Mouse (Mus musculus) limb, embryonic 15.5 days (tissue): Measurements from ENCODE around the gene Tnfaip8l2. TPM values are rescaled to one million over a fixed set of nuclear protein-coding genes. Genes with fewer than 3 reads are reported as not detected.

Source experiments
- ATAC-seq: fragments of 200-750 bp; cut with Nextera tagmentation; 2 replicates; pipeline ENCODE4 v1.8.0; 2017; ENCODE audit warnings: low read depth, moderate TSS enrichment; ENCODE audit not compliant: insufficient number of reproducible peaks, low FRiP score, low TSS enrichment
- H3K27ac ChIP-seq: fragments of 300-500 bp; sonication (generic); 2 replicates; pipeline ENCODE4 v1.5.1; 2015; ENCODE audit warnings: moderate library complexity, mild to moderate bottlenecking, inconsistent platforms
- H3K27me3 ChIP-seq: fragments of 300-500 bp; sonication (generic); 2 replicates; pipeline ENCODE4 v1.6.1; 2015; ENCODE audit warnings: inconsistent platforms
- H3K36me3 ChIP-seq: fragments of 300-500 bp; sonication (generic); 2 replicates; pipeline ENCODE4 v1.6.1; 2015; ENCODE audit warnings: inconsistent platforms
- H3K4me1 ChIP-seq: fragments of 300-500 bp; sonication (generic); 2 replicates; pipeline ENCODE4 v1.6.1; 2015; ENCODE audit warnings: inconsistent platforms
- H3K4me2 ChIP-seq: fragments of 300-500 bp; sonication (generic); 2 replicates; pipeline ENCODE4 v1.6.1; 2015; ENCODE audit warnings: mild to moderate bottlenecking, inconsistent platforms
- H3K4me3 ChIP-seq: fragments of 300-500 bp; sonication (generic); 2 replicates; pipeline ENCODE4 v1.5.1; 2015; ENCODE audit warnings: mild to moderate bottlenecking, inconsistent platforms
- H3K9ac ChIP-seq: fragments of 300-500 bp; sonication (generic); 2 replicates; pipeline ENCODE4 v1.6.1; 2015; ENCODE audit warnings: inconsistent platforms
- H3K9me3 ChIP-seq: fragments of 300-500 bp; sonication (generic); 2 replicates; pipeline ENCODE4 v1.6.1; 2016; ENCODE audit warnings: inconsistent platforms
- WGBS: fragments of 180-500 bp; shearing (Covaris S2); methylation state at CpG from one replicate; pipeline ENCODE4 v1.1.7; 2015; 5-methylcytosine and 5-hydroxymethylcytosine counted together
- polyA plus RNA-seq: library from polyadenylated mRNA; unstranded; fragments of >200 nt; fragmentation: Nextera tagmentation; extraction: Ambion mirVana; gene quantifications from 2 replicates; pipeline ENCODE4 v1.2.1, GENCODE M21; 2015

Tnfaip8l2 gene
- polyA plus RNA-seq = 6.1 and 7.1 TPM in 2 replicates

DNA sequence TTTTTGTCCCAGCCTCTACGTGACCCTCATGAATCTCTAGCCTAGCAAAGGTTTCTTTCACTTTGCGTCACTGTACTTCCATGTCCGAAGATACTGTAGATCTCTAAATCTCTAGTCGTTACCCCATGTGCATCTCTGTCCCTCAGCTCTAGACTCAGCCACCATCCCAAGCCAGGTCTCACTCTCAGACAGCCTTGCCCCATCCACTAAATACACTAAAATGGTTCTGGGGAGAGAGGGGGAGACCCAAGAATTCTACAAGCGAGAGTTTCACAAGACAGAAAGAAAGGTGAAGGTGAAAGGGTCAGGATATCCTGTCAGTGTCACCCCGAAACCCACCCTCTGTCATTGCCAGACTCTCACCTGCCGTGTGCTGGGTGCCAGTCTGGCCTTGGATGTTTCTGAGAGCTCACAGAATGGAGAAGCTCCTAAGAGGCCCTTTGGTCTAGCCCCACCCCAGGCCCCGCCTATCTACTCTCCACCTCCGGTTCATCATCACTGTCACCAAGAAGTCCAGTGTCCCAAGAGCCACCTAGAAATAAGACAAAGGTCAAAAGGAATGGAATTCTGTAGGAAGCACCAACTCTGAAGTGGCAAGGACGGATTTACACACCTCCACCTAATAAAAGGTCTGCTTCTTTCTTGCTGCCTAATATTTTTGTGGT, at the start of gene Tnfaip8l2:
Tnfaip8l2 (minus strand) TSS at position 409 of the 665 bp plus-strand sequence.
- Histone ChIP-seq H3K4me1 (no peaks in the 10 kb centered on the region), H3K36me3 (peaks cover 30% of the 10 kb centered on the region), H3K27me3 (no peaks in the 10 kb centered on the region), H3K9ac (no peak within 1 kb of the TSS), H3K9me3 (no peaks in the 10 kb centered on the region), H3K27ac (no peak within 1 kb of the TSS), H3K4me3 (no peak within 1 kb of the TSS), H3K4me2 (no peak within 1 kb of the TSS)
- no peak for ATAC-seq
- WGBS = 84% methylated on average over 10 of the region's 10 CpGs

GRCm38 (mm10) chr3:95186888-95187287, 44.7 kb upstream of the Tnfaip8l2 start:
- ATAC-seq = no peak
- Histone ChIP-seq H3K4me1 (no peaks in the 10 kb centered on the region), H3K9ac (no peak overlapping the region), H3K9me3 (no peaks in the 10 kb centered on the region), H3K36me3 (peaks cover 82% of the 10 kb centered on the region), H3K27me3 (no peaks in the 10 kb centered on the region), H3K4me3 (no peak overlapping the region), H3K4me2 (no peak overlapping the region), H3K27ac (no peak overlapping the region)
- WGBS = 86% methylated on average over 6 of the region's 6 CpGs

- H3K4me2 ChIP-seq = no peak overlapping the region
- H3K9ac ChIP-seq = no peak overlapping the region
- no peaks in the 10 kb centered on the region for H3K4me1 ChIP-seq
- no peak overlapping the region for H3K27ac ChIP-seq
- H3K36me3 ChIP-seq = peaks cover 77% of the 10 kb centered on the region
- no peaks in the 10 kb centered on the region for H3K27me3 ChIP-seq
- no peak for ATAC-seq
- no peaks in the 10 kb centered on the region for H3K9me3 ChIP-seq
- H3K4me3 ChIP-seq = no peak overlapping the region
- 88% methylated on average over 2 of the region's 2 CpGs for WGBS
Measured at GRCm38 (mm10) chr3:95186100-95186499, 43.9 kb upstream of the Tnfaip8l2 start.

- Histone ChIP-seq H3K4me1 (no peaks in the 10 kb centered on the region), H3K9me3 (no peaks in the 10 kb centered on the region), H3K9ac (no peak overlapping the region), H3K27ac (no peak overlapping the region), H3K36me3 (peaks cover 71% of the 10 kb centered on the region), H3K4me2 (no peak overlapping the region), H3K27me3 (no peaks in the 10 kb centered on the region), H3K4me3 (no peak overlapping the region)
- 88% methylated on average over 9 of the region's 9 CpGs for WGBS
- no peak for ATAC-seq
Measured at GRCm38 (mm10) chr3:95184796-95185577, 42.8 kb upstream of the Tnfaip8l2 start.

DNA sequence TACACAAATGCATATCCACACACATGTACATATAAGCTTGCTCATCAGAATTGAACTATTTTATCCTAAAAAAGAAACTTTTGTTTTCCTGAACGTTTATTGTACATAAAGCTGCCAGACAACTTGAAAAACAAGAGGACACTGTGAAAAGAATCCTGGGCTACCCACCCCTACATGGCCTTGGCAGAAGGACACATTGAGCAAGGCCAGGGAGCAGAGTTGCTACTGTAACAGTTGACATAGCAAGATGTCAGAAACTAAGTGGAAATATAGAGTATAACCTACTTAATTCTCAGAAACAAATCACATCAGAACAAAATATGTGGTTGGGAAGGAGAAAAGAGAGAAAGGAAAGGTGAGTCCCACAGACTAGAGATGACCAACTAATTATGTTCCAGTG, 39.7 kb upstream of the Tnfaip8l2 start:
- H3K4me3 ChIP-seq = no peak overlapping the region
- H3K9ac ChIP-seq = no peak overlapping the region
- no peaks in the 10 kb centered on the region for H3K9me3 ChIP-seq
- 72% methylated on average over 1 of the region's 1 CpGs for WGBS
- no peak for ATAC-seq
- H3K4me1 ChIP-seq = no peaks in the 10 kb centered on the region
- no peaks in the 10 kb centered on the region for H3K27me3 ChIP-seq
- H3K36me3 ChIP-seq = peaks cover 41% of the 10 kb centered on the region
- H3K4me2 ChIP-seq = no peak overlapping the region
- H3K27ac ChIP-seq = no peak overlapping the region

DNA sequence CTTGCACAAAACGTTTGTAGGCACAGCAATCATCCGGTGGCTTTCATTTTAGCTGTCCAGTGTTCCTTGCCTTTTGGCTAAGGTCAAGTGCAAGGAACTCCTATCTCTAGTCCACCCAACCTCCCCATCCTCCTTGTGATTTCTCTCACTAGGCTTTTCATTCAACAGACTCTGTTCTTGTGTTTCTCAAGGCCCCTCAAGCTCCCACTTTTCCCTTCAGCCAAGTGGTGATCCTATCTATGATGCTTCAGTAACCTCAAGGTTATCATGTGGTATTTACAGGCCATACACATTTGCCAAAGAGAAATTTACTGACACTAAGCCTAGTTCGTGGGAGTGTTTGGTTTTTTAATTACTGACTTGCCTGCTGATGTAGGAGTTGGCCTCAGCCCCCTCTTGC, 37.7 kb upstream of the Tnfaip8l2 start:
- H3K9ac ChIP-seq = no peak overlapping the region
- H3K9me3 ChIP-seq = no peaks in the 10 kb centered on the region
- WGBS = 65% methylated on average over 3 of the region's 3 CpGs
- no peaks in the 10 kb centered on the region for H3K4me1 ChIP-seq
- H3K27me3 ChIP-seq = no peaks in the 10 kb centered on the region
- no peak overlapping the region for H3K27ac ChIP-seq
- no peak overlapping the region for H3K4me2 ChIP-seq
- peaks cover 22% of the 10 kb centered on the region for H3K36me3 ChIP-seq
- no peak overlapping the region for H3K4me3 ChIP-seq
- ATAC-seq = no peak

DNA sequence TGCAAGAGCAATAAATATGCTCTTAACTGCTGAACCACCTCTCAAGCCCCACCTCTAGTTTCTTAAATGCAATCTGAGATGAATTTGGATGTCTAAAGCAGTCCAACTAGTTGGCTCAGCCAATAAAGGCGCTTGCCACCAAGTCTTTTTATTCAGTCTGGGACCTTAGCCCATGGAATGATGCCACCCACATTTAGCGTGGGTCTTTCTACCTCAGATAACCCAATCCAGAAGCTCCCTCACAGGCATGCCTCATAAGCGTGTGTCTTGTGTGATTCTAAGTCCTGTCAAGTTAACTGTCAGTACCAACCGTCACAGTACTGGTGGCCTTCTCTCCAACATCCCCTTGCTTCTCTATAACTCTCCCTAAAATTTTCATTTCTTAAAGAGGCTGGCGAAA, 36.8 kb upstream of the Tnfaip8l2 start:
- Histone ChIP-seq H3K27ac (no peak overlapping the region), H3K9me3 (no peaks in the 10 kb centered on the region), H3K4me1 (peaks cover 4% of the 10 kb centered on the region), H3K36me3 (peaks cover 12% of the 10 kb centered on the region), H3K9ac (no peak overlapping the region), H3K4me2 (no peak overlapping the region), H3K27me3 (peaks cover 3% of the 10 kb centered on the region; the same call in 1 of the 2 replicates), H3K4me3 (no peak overlapping the region)
- 80% methylated on average over 5 of the region's 5 CpGs for WGBS
- ATAC-seq = no peak

GRCm38 (mm10) chr3:95177583-95177982, 35.4 kb upstream of the Tnfaip8l2 start:
- H3K9me3 ChIP-seq = no peaks in the 10 kb centered on the region
- H3K27me3 ChIP-seq = peaks cover 14% of the 10 kb centered on the region
- no peak overlapping the region for H3K27ac ChIP-seq
- peaks cover 14% of the 10 kb centered on the region for H3K36me3 ChIP-seq
- no peak overlapping the region for H3K9ac ChIP-seq
- no peak overlapping the region for H3K4me3 ChIP-seq
- ATAC-seq = no peak
- peaks cover 17% of the 10 kb centered on the region for H3K4me1 ChIP-seq
- 55% methylated on average over 6 of the region's 6 CpGs for WGBS
- H3K4me2 ChIP-seq = no peak overlapping the region

DNA sequence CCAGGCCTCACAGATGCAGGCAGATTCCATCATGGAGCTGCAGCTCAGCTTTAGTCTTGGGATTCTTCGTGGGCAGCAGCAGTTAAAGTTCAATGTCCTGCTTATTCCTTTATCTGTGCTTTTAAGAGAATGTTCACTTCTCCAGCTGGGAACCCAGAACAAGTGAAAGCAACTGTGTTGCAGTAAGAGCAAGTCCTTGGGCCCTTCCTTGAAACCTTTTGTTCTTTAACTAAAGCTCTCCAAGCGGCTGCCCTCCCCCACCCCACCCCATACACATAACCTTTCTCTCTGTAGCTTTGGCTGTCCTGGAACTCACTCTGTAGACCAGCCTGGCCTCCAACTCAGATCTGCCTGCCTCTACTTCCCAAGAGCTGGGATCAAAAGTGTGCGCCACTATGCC, 34.3 kb upstream of the Tnfaip8l2 start:
- ATAC-seq = no peak

GRCm38 (mm10) chr3:95174011-95174592, 31.9 kb upstream of the Tnfaip8l2 start:
- Histone ChIP-seq H3K27ac (no peak overlapping the region), H3K9me3 (no peaks in the 10 kb centered on the region), H3K27me3 (peaks cover 44% of the 10 kb centered on the region), H3K9ac (peak overlapping the region; percentile 20; the same call in 1 of the 2 replicates), H3K4me1 (peaks cover 20% of the 10 kb centered on the region), H3K4me2 (peak overlapping the region; percentile 41), H3K36me3 (peaks cover 42% of the 10 kb centered on the region), H3K4me3 (peak overlapping the region; percentile 28; the same call in 1 of the 2 replicates)
- no peak for ATAC-seq
- 22% methylated on average over 16 of the region's 16 CpGs for WGBS

More for the DNA sequence above, 34.3 kb upstream of the Tnfaip8l2 start:
- no peak overlapping the region for H3K4me2 ChIP-seq
- H3K4me3 ChIP-seq = no peak overlapping the region
- 68% methylated on average over 3 of the region's 3 CpGs for WGBS
- H3K9me3 ChIP-seq = no peaks in the 10 kb centered on the region
- peaks cover 19% of the 10 kb centered on the region for H3K36me3 ChIP-seq
- peaks cover 20% of the 10 kb centered on the region for H3K4me1 ChIP-seq
- H3K27me3 ChIP-seq = peaks cover 25% of the 10 kb centered on the region
- no peak overlapping the region for H3K27ac ChIP-seq
- no peak overlapping the region for H3K9ac ChIP-seq

DNA sequence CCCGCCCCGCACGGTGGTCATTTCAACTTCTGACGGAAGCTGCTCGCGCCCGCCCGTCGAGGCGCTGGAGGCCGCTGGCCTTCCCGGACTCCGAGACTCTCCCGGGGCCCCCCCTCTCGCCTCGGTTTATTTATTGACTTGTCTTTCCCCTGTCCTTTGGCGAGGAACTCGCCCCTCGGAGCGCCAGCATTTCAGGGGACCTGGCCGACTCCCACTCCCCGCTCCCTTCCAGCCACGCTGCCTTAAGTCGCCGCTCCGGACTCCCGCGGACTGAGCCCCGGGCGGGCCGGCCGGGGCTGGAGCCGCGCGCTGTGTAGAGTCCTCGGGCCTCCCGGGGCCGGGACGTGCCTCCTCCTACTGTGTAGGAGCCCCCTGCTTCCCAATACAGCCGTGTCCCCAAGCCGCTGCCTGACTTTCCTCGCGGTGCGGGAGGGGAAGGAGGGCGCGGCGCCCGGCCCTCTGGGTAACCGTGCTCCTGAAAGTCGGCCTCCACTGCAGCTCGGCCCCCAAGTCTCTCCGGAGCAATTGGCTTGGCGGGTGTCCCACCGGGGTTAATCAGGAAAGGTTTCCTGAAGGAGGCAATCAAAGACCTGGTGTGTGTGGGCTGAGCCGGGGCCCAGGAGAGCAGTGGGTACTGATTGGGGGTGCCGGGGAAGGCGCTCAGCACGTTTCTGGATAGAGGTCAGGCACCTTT, 31.2 kb upstream of the Tnfaip8l2 start:
- no peak for ATAC-seq
- H3K36me3 ChIP-seq = peaks cover 49% of the 10 kb centered on the region
- peak overlapping the region; percentile 28 for H3K4me3 ChIP-seq
- WGBS = 22% methylated on average over 58 of the region's 58 CpGs
- peaks cover 44% of the 10 kb centered on the region for H3K27me3 ChIP-seq
- peak overlapping the region; percentile 20; the same call in 1 of the 2 replicates for H3K9ac ChIP-seq
- H3K27ac ChIP-seq = no peak overlapping the region
- H3K9me3 ChIP-seq = no peaks in the 10 kb centered on the region
- peak overlapping the region; percentile 41 for H3K4me2 ChIP-seq
- peaks cover 20% of the 10 kb centered on the region for H3K4me1 ChIP-seq
